8 mouse cellular contexts compared by ENCODE assay signal in the genomic region with DNA sequence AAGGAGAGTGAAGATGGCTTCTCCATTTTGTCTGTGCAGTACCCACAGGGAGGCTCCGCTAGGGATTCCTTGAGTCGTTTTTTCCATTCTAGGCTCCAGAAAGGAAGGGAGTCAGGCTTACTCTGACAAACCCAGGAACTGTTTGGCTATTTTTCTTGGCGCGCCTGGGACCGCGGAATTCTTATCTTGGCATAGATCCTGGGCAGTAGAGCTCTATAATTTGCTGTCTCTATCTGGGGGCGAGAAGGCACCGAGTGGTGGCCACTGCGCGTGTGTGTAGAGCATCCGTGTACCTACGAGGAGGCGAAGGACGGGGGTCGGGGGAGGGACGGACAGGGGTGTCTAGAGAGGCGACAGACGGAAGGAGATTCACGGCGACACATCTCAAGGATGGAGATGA. TPM values are rescaled to one million over a fixed set of nuclear protein-coding genes. Genes with fewer than 3 reads are reported as not detected.
DNase-seq lines count a peak whose midpoint lies in the region; ATAC-seq and TF ChIP-seq lines count a peak whose summit lies in the region.

No protein-coding gene starts in this region.

- peak overlapping the region; percentile 41; the same call in 1 of the 2 replicates for H3K9ac ChIP-seq in heart, embryonic 15.5 days

- H3K4me1 ChIP-seq in spleen, adult 2 months (ENCODE audit: control insufficient read depth, insufficient read depth, insufficient read length), result peaks cover 3% of the 10 kb centered on the region; the same call in 1 of the 2 replicates
- H3K4me1 ChIP-seq in embryonic fibroblast, embryonic 13.5 days (ENCODE audit: control insufficient read depth, insufficient read depth, low read length), result peaks cover 11% of the 10 kb centered on the region
- H3K4me1 ChIP-seq in heart, embryonic 15.5 days (replicated peaks), result peaks cover 36% of the 10 kb centered on the region

- no peak for DNase-seq in spleen, adult 2 months (ENCODE audit: low read depth in 1 of 2, low spot score in 2 of 2)
- no peak for DNase-seq in spleen, postnatal 4 days (ENCODE audit: low spot score in 2 of 2)
- DNase-seq in kidney, postnatal 36 days, result peak; percentile 66 to 69
- no peak for DNase-seq in c-Kit-positive CD71-positive TER-119-positive erythroid progenitor cells, embryonic 14.5 days (ENCODE audit: low spot score)
- DNase-seq in right cerebral cortex, postnatal 25 days, result no peak

- WGBS in spleen, adult 2 months, result 4% methylated on average over 20 of the region's 20 CpGs
- under 1% methylated on average over 20 of the region's 20 CpGs for WGBS in heart, embryonic 15.5 days

- peak; percentile 43 for ATAC-seq in heart, embryonic 15.5 days (replicated peaks; ENCODE audit: insufficient number of reproducible peaks, insufficient read depth, low FRiP score, low read depth)
- peak; percentile 6; the same call in 1 of the 2 replicates for ATAC-seq in megakaryocyte-erythroid progenitor cell, adult 5-6 weeks (replicated peaks; ENCODE audit: low FRiP score, low TSS enrichment, poor library complexity, severe bottlenecking)

- peak overlapping the region; percentile 50 for H3K4me3 ChIP-seq in spleen, adult 2 months (ENCODE audit: extremely low read depth, insufficient read depth, insufficient read length)
- peak overlapping the region; percentile 57 for H3K4me3 ChIP-seq in embryonic fibroblast, embryonic 13.5 days (ENCODE audit: insufficient read depth, low read length)
- H3K4me3 ChIP-seq in heart, embryonic 15.5 days, result peak overlapping the region; percentile 50

- no peak for TF ChIP-seq CTCF in spleen, adult 2 months (IDR thresholded peaks at IDR 0.05; ENCODE audit: extremely low read depth, insufficient read depth, insufficient read length, insufficient replicate concordance)
- no peak for TF ChIP-seq CTCF in embryonic fibroblast, embryonic 13.5 days (IDR thresholded peaks at IDR 0.05; ENCODE audit: borderline replicate concordance, insufficient read depth, low read length)

- no peaks in the 10 kb centered on the region for H3K27me3 ChIP-seq in spleen, adult 2 months (ENCODE audit: control insufficient read depth, insufficient read depth, low read length)
- H3K27me3 ChIP-seq in heart, embryonic 15.5 days, result no peaks in the 10 kb centered on the region; the same call in 1 of the 2 replicates

- H3K9me3 ChIP-seq in heart, embryonic 15.5 days (replicated peaks), result no peaks in the 10 kb centered on the region

- H3K36me3 ChIP-seq in spleen, adult 2 months (ENCODE audit: control insufficient read depth, insufficient read depth, low read length), result no peaks in the 10 kb centered on the region
- H3K36me3 ChIP-seq in heart, embryonic 15.5 days, result peaks cover 5% of the 10 kb centered on the region; the same call in 1 of the 2 replicates

- H3K4me2 ChIP-seq in heart, embryonic 15.5 days, result peak overlapping the region; percentile 88

- 0 out of 2 replicates have a peak overlapping the region, but pooled peaks have one; percentile 19 for H3K27ac ChIP-seq in spleen, adult 2 months (ENCODE audit: insufficient read depth, low read length)
- peak overlapping the region; percentile 93 for H3K27ac ChIP-seq in embryonic fibroblast, embryonic 13.5 days (ENCODE audit: insufficient read depth, low read length)
- peak overlapping the region; percentile 77 for H3K27ac ChIP-seq in heart, embryonic 15.5 days

- TF ChIP-seq POLR2A in spleen, adult 2 months (IDR thresholded peaks at IDR 0.05; ENCODE audit: low read depth, low read length), result no peak
- TF ChIP-seq POLR2A in embryonic fibroblast, embryonic 13.5 days (IDR thresholded peaks at IDR 0.05; ENCODE audit: low read depth, low read length), result no peak; the same call in 1 of the 2 replicates

RNA-seq across cellular contexts. Expression of a gene that starts 11.8 kb away (rescaled TPM):
- 7.6 and 10.6 TPM in 2 replicates for polyA plus RNA-seq in spleen, adult 2 months (2012; rRNA removed)
- 172 and 187 TPM in 2 replicates for polyA plus RNA-seq in embryonic fibroblast, embryonic 13.5 days (2011; ENCODE audit: insufficient read length, low read depth, missing spikeins)
- 120 and 122 TPM in 2 replicates for polyA plus RNA-seq in heart, embryonic 15.5 days (2015; fragmentation: Nextera tagmentation; extraction: Ambion mirVana)
- not detected in 2 replicates for total RNA-seq in megakaryocyte-erythroid progenitor cell, adult 5-6 weeks (2014; fragmentation: Nextera tagmentation)
- total RNA-seq in megakaryocyte-erythroid progenitor cell, adult 5-6 weeks (2017), result 1.0 and 3.2 TPM in 2 replicates

RNA-seq across cellular contexts. Expression of a gene that starts 31.7 kb away (rescaled TPM):
- polyA plus RNA-seq in spleen, adult 2 months (2012; rRNA removed), result 63.0 and 76.9 TPM in 2 replicates
- 370 and 371 TPM in 2 replicates for polyA plus RNA-seq in embryonic fibroblast, embryonic 13.5 days (2011; ENCODE audit: insufficient read length, low read depth, missing spikeins)
- 75.3 and 79.0 TPM in 2 replicates for polyA plus RNA-seq in heart, embryonic 15.5 days (2015; fragmentation: Nextera tagmentation; extraction: Ambion mirVana)
- 22.2 and 53.3 TPM in 2 replicates for total RNA-seq in megakaryocyte-erythroid progenitor cell, adult 5-6 weeks (2014; fragmentation: Nextera tagmentation)
- 27.3 and 47.5 TPM in 2 replicates for total RNA-seq in megakaryocyte-erythroid progenitor cell, adult 5-6 weeks (2017)

RNA-seq across cellular contexts. Expression of a gene that starts 54.9 kb away (rescaled TPM):
- polyA plus RNA-seq in spleen, adult 2 months (2012; rRNA removed), result 31.7 and 36.0 TPM in 2 replicates
- 47.6 and 55.7 TPM in 2 replicates for polyA plus RNA-seq in embryonic fibroblast, embryonic 13.5 days (2011; ENCODE audit: insufficient read length, low read depth, missing spikeins)
- polyA plus RNA-seq in heart, embryonic 15.5 days (2015; fragmentation: Nextera tagmentation; extraction: Ambion mirVana), result 45.2 and 58.7 TPM in 2 replicates
- 31.9 and 56.8 TPM in 2 replicates for total RNA-seq in megakaryocyte-erythroid progenitor cell, adult 5-6 weeks (2014; fragmentation: Nextera tagmentation)
- 18.3 and 54.6 TPM in 2 replicates for total RNA-seq in megakaryocyte-erythroid progenitor cell, adult 5-6 weeks (2017)

Comparison
In these comparisons a context has a peak if more than half of its experiments do, and no peak if none do; other contexts are left out.
1. DNase-seq: peak in kidney, postnatal 36 days (2 of 2); none in spleen, adult 2 months (0 of 2), spleen, postnatal 4 days (0 of 2), c-Kit-positive CD71-positive TER-119-positive erythroid progenitor cells, embryonic 14.5 days (single experiment) and right cerebral cortex, postnatal 25 days (single experiment).
2. H3K27ac ChIP-seq: peak in every context shown above with its lines; median percentile 93 in embryonic fibroblast, embryonic 13.5 days; 77 in heart, embryonic 15.5 days; 19 in spleen, adult 2 months.
3. RNA of a gene that starts 11.8 kb away (polyA plus RNA-seq): 172 to 187 TPM in embryonic fibroblast, embryonic 13.5 days and 120 to 122 TPM in heart, embryonic 15.5 days; 7.6 to 10.6 TPM in spleen, adult 2 months; every median in the first group is over 10 times any median in the second.
4. Peak in every context shown above with its lines, with median percentiles within 50 percentile points of each other: H3K4me3 ChIP-seq.